Mouse (Mus musculus) c-Kit-positive CD71-positive TER-119-negative erythroid progenitor cells, embryonic 14.5 days (primary cell): ENCODE data around the gene Olfr1336.
A peak's percentile ranks its signal among the peaks of the same experiment; 100 is the strongest.
"Not testable (repeated sequence)": the region's sequence is repeated elsewhere in the genome, so short reads cannot be mapped to it uniquely, and the experiment has no call there.

Experiments used
- DNase-seq: peaks from one replicate; pipeline ENCODE4 v3.0.0-alpha.2; 2013; ENCODE audit warnings: low read depth

Gene Olfr1336

GRCm38 (mm10) chr7:6455868-6456267 lies at the start of gene Olfr1336:
Gene Olfr1336, plus strand, starts transcription at chr7:6456168.
- no peak for DNase-seq

- DNase-seq: peak; percentile 97
These were observed 45.9 kb upstream of the Olfr1336 start, which contains the start of gene Gm20715 for GRCm38 (mm10) chr7:6410043-6410442. Gene Gm20715, plus strand, starts transcription at chr7:6410277.

- no peak for DNase-seq
These were observed 41.1 kb upstream of the Olfr1336 start for GRCm38 (mm10) chr7:6414626-6415441.

GRCm38 (mm10) chr7:6415442-6415787 lies 40.6 kb upstream of the Olfr1336 start:
- no peak for DNase-seq

- DNase-seq: no peak
These were observed 36.1 kb upstream of the Olfr1336 start for GRCm38 (mm10) chr7:6419894-6420293.

- DNase-seq: no peak
These were observed 26.6 kb upstream of the Olfr1336 start for GRCm38 (mm10) chr7:6429381-6429780.

GRCm38 (mm10) chr7:6430342-6430741 lies 25.6 kb upstream of the Olfr1336 start:
- DNase-seq: peak; percentile 14

GRCm38 (mm10) chr7:6438388-6438787 lies 17.6 kb upstream of the Olfr1336 start, which contains the start of gene Olfr1344:
Gene Olfr1344, plus strand, starts transcription at chr7:6438688.
- no peak for DNase-seq

GRCm38 (mm10) chr7:6441173-6441572 lies 14.8 kb upstream of the Olfr1336 start:
- DNase-seq: no peak

GRCm38 (mm10) chr7:6447771-6448170 lies 8.2 kb upstream of the Olfr1336 start:
- DNase-seq: no peak

GRCm38 (mm10) chr7:6456399-6456798 lies 431 bp downstream of the Olfr1336 start:
- no peak for DNase-seq

- no peak for DNase-seq
These were observed 11.0 kb downstream of the Olfr1336 start, which contains the start of gene Olfr1346 for GRCm38 (mm10) chr7:6466951-6467350. Gene Olfr1346, plus strand, starts transcription at chr7:6467101.

GRCm38 (mm10) chr7:6477633-6478032 lies 21.7 kb downstream of the Olfr1336 start:
- not testable (repeated sequence) for DNase-seq

GRCm38 (mm10) chr7:6486841-6487240 lies 30.9 kb downstream of the Olfr1336 start, which contains the start of gene Olfr5:
Gene Olfr5, minus strand, starts transcription at chr7:6486941.
- DNase-seq: no peak

- no peak for DNase-seq
These were observed 43.7 kb downstream of the Olfr1336 start, which contains the start of gene Olfr1347 for GRCm38 (mm10) chr7:6499655-6500054. Gene Olfr1347, minus strand, starts transcription at chr7:6499755.

- DNase-seq: no peak
These were observed 52.7 kb downstream of the Olfr1336 start, which contains the start of gene Olfr1348 for GRCm38 (mm10) chr7:6508648-6509047. Gene Olfr1348, minus strand, starts transcription at chr7:6508748.
